Mouse (Mus musculus): ENCODE results near the gene Dgkg.

GRCm38 (mm10) chr16:22479322-22479721 lies 177.7 kb downstream of the Dgkg start:
- TF ChIP-seq POLR2AphosphoS5 (IDR thresholded peaks at IDR 0.05; ENCODE audit: insufficient replicate concordance, low read depth, low read length), result no peak
- no peak for TF ChIP-seq CTCF (IDR thresholded peaks at IDR 0.05; ENCODE audit: low read depth, low read length)

Measured in G1E (cell line).